Mouse (Mus musculus): Measurements from ENCODE around the gene Olfm2.

DNA sequence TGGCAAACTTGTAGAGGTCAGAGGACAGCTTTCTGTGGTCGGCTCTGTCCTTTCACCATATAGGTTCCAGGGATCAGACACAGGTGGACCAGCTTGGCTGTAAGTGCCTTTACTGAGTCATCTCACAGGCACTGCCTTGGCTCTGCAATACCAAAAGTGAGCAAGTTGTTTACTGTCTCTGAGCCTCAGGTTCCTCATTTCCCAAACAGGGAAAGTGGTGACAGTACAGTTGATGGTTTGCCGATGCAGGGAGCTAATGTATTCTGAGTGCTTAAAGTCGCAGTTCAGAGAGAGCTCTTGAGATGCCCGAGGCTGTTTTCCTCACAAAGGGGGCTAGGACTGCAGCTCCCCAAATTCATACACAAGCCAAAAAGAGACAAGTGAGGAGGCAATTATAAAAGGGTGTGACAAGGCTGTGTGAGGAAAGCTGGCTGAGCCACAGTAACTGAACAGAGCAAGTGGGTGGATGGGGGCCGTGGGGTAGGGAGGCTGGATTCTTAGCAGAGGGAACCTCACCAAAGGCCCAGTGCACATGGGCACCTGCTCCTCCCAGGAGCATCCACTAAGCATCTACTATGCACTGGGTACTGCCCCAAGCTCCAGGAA is 49.9 kb downstream of the Olfm2 start:
- TF ChIP-seq CTCF (IDR thresholded peaks at IDR 0.05; ENCODE audit: control insufficient read depth, insufficient read depth, insufficient read length) (no peak), USF1 (IDR thresholded peaks at IDR 0.05; ENCODE audit: low read depth) (no peak), MAX (IDR thresholded peaks at IDR 0.05) (no peak)

All from C2C12 (cell line).